Mouse (Mus musculus) bone marrow, adult 2 months (tissue): ENCODE measurements around the gene Sh3bp5.

ENCODE experiments used
- CTCF ChIP-seq: fragments of 200-500 bp; IDR thresholded peaks from 2 replicates; pipeline ENCODE4 v1.5.1; 2011; ENCODE audit warnings: low read length, control low read depth; ENCODE audit not compliant: control insufficient read depth, insufficient read depth
- POLR2A ChIP-seq: fragments of 200-500 bp; IDR thresholded peaks from 2 replicates; pipeline ENCODE4 v1.6.1; 2011; ENCODE audit warnings: low read depth, mild to moderate bottlenecking, control low read depth, low read length, borderline replicate concordance; ENCODE audit not compliant: control insufficient read depth

DNA sequence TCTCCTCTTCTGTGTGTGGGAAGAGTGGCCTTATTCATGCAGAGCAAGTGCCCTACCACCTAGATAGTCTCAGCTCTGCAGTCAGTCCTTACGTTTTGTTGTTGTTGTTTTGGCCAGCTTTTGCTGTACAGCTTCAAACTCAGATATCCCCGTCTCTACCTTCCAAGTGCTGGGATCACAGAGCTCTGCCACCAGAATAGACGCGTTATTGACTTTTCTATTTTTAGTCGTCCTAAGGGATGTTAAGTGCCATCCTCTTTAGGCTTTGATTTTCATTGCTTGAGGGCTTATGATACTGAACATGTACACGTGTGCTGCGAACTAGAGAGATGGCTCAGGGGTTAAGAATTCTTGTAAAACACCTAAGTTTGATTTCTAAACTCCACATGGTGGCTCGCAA, 92.6 kb downstream of the Sh3bp5 start:
- no peak for TF ChIP-seq POLR2A
- TF ChIP-seq CTCF, result no peak
